Mouse (Mus musculus) thymus, postnatal 25 days (tissue): ENCODE results near the gene Zfp202.

ENCODE experiments used
- DNase-seq: peaks from one replicate; pipeline ENCODE4 v3.0.0; 2022

Zfp202 gene

GRCm38 (mm10) chr9:40241223-40241801, 49.2 kb downstream of the Zfp202 start:
- peak; percentile 2 for DNase-seq

GRCm38 (mm10) chr9:40241951-40242888, 50.1 kb downstream of the Zfp202 start:
- no peak for DNase-seq

GRCm38 (mm10) chr9:40245466-40245865, 53.4 kb downstream of the Zfp202 start:
- DNase-seq, result no peak

- DNase-seq, result no peak
Measured at GRCm38 (mm10) chr9:40245974-40246665, 54.0 kb downstream of the Zfp202 start.

GRCm38 (mm10) chr9:40246702-40247101, 54.6 kb downstream of the Zfp202 start:
- DNase-seq, result no peak

- no peak for DNase-seq
Measured at GRCm38 (mm10) chr9:40249106-40249505, 57.0 kb downstream of the Zfp202 start.

GRCm38 (mm10) chr9:40252459-40252858, 60.3 kb downstream of the Zfp202 start:
- no peak for DNase-seq
